Mouse (Mus musculus): ENCODE data around the gene Atp2a3. TPM values are rescaled to one million over a fixed set of nuclear protein-coding genes. Genes with fewer than 3 reads are reported as not detected.

The Atp2a3 gene
- total RNA-seq (2021): 10 to 100 TPM; 19.0 to 24.8 TPM
- long read RNA-seq, experiment 1, partial matches to known transcripts: 3 of 4 reads
- long read RNA-seq, experiment 1, other reads (novel, unspliced or antisense): 1 of 4 reads
- long read RNA-seq, experiment 2, partial matches to known transcripts: 4 of 9 reads
- long read RNA-seq, experiment 2, other reads (novel, unspliced or antisense): 5 of 9 reads

DNA sequence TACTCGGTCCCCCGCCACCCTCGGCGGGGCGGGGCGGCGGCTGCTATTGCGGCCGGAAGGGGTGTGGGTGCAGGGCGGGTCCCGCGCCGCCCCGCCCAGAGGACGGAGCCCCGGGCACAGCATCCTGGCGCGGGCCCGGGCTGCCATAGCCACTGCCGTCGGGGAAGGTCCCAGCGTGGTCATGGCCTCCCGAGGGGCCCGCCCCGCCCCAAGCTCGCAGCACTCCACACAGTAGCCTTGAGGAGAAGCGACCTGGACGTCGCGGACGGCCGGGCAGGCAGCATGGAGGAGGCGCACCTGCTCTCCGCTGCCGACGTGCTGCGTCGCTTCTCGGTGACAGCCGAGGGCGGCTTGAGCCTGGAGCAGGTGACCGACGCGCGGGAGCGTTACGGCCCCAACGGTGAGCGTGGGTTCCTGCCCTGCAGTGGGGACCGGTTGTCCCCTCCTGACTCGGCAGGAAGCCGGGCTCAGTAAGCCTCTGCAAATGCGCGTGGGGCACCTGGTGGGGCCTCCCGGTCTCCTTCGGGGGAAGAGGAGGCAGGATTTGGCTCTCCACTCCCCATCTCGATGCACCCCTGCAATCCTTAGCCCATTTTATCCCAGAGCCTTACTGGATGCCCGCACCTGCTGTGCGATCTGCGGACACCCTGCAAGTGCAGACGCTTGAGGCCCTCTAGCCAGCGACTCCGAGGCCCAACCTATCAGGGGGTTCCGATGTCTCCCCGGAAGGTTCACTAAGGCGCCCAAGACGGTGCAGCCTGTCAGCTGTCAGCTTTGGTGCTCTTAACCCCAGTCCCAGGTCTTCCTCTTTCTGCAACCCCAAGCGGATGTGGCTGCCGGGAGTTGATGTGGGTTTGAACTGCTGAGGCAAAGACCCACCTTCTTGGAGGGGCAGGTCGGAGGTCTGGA lies at the start of gene Atp2a3:
TSS of gene Atp2a3 (plus strand) at position 98 of the 909 bp plus-strand sequence.
- no peak for DNase-seq (ENCODE audit: low spot score in 2 of 2)

DNA sequence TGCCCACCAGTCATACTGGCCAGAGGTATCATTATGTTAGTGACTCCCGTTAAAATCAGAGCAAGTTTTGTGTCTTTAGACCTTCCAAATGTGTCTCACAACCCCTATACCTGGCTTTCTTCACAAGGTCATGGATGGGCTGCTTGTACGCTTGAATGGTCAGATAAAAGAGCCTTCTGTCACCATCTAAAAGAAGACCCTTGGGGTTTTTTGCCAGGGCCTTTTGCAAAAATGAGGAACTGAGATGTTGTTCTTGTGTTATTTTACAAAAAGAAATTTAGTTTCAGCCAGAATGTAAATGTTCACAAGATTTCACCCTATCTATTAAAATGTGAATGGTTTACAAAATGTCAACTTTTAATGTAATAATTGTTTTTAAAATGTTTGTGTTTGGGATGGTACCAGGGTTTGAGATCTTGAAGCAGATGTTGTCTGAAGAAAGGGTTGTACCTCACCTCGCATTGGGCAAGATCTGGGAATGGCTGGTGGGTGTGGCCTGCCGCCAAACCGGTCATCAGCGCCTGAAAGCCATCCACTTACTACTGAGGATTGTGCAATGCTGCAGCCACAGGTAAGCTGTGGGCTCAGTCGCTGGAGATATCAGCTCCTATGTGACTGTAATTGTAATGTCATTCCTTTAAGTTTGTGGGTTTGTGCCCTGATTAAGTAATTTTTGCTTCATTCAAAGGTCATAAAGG lies 43.5 kb upstream of the Atp2a3 start:
- DNase-seq (ENCODE audit: low spot score in 2 of 2): no peak

DNA sequence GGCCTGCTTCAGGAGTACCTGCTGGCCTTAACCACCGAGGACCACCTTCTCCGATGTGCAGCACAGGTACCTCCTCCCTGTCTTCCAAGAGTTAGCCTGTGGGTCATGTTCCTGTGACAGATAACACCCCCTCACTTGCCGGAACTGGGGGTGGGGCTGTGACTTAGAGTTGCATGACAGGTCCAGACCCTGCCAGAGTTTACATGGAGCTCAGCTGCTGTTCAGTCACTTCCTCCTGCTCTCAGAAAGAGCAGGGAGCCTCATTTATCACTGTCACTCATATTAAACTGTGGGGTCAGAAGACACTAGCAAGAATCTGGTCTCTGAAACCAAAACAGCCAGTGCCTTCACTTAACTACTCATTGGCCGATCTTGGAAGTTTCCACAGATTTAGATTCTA lies 37.9 kb upstream of the Atp2a3 start:
- no peak for DNase-seq (ENCODE audit: low spot score in 2 of 2)

DNA sequence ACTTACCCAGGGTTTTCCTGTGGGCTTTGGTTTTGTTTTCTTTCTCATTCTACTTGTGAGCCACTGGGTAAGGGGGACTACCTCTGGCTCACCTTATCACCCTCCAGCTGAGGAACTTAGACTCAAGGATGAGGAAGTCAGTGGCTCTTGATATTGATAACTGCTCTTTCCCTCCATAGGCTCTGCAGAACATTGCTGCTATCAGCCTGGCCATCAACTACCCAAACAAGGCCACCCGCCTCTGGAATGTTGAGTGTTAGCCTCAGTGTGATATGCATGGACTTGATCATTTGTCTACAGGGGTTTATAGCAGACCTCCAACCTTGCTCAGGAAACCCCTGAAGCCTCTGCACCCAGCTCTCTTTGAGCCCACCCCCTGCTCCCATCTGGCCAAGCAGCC lies 36.5 kb upstream of the Atp2a3 start:
- no peak for DNase-seq (ENCODE audit: low spot score in 2 of 2)

DNA sequence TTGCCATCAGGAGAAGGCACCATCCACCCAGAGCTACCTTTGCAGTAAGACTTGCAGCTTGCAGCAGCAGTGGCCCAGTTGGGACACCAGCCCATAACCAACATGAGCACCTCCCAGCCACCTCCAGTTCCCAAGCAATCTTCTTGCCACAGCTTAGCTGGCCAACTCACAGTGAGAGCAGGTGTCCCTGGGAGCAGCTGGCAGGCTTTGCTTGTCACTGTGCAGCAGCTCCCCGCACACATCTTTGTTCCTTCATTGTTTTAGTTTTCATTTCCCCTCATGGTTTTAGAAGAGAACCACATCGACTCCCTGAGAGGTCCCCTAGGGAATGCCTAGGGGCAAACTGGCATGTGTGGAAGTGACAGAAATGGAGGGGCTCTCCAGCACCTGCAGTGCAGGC lies 35.9 kb upstream of the Atp2a3 start:
- DNase-seq (ENCODE audit: low spot score in 2 of 2): no peak

DNA sequence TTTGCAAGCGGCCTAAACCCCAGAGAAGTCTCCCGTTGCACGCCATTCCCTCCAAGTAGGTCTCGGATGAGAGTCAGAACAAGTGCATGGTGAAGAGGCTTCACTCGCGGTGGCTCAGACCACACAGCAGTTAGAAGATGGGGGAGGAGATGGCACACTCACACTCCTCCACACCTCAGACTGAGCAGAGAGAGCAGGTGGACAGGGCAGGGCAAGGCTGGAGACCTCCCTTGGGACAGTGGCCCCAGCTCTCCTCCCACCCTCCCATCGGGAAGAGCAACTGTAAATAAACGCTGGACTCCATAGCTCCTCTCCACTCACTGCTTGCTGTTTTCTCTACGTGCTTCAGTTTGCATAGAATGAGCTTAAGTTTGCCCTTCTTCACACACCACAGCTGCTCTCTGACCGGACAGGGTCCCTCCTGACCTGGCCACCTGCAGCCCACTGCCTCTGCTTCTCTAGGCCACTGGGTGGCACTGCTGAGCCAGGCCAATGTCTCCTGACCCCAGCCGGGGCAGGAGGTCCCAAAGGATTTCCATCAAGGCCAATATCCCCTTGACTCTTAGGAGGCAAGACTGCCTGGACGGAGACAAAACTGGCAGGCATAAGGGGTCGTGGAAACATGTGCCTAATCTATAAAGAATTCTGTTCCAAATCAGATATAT lies 34.6 kb upstream of the Atp2a3 start:
- DNase-seq (ENCODE audit: low spot score in 2 of 2): peak in 1 of 2 experiments; percentile 58

DNA sequence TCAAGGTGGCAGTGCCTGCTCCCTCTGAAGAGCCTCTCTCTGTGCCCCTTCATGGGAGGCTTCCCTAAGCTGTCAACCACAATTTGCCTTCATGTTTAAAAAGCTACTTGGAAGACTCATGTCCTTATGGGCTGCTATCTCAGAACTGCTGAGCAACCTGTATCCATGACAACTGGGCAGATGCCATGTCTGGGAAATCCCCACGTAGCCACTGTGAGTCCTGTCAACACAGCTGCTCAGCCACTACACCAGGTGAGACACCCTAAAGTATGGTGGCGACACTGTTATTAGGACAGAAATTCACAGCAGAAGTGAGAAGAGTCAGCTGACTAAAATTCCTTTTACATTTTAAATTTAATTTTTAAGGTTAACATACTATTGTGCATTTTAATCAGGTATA lies 32.5 kb upstream of the Atp2a3 start:
- no peak for DNase-seq (ENCODE audit: low spot score in 2 of 2)

DNA sequence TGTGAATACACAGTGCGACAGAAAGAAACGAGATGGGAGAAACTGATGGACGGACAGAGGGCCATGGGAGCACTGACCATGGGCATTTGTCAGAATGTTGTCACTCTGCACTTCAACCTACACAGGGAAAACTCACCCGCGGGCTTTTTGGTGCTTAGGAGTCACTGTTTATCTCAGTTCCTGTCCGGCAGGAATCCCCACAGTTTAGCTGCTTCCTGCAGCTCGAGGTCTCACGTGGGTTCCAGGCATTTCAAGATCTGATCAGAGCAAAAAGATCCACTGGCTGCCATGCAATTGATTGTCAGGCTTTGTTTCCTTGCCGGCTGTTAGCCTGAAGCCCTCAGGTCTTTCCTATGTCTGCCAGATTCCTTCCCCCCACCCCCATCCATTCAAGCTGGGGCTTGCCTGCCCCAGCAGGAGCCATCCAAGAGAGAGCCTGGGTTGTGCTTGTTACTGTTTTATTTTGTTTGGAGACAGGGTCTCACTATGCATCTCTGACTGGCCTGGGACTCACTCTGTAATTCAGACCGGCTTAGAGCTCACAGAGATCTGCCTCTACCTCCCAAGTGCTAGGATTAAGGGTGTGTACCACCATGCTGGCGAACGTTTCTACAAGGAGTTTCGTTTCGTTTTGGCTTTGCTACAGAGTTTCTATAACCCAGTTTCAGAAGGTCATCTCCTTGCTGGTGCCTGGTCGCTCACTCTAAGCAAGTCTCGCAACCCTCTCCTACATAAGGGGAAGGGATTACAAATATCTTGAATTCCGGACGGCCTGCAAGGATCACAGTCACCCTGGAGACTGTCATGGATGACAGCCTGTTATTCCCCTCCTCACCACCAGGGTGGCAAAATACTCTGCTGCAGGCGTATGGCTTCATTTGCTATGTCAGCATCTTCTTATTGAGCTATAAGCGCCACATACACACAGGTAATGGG lies 20.5 kb upstream of the Atp2a3 start:
- peak in 1 of 2 experiments; percentile 42 for DNase-seq (ENCODE audit: low spot score in 2 of 2)

DNA sequence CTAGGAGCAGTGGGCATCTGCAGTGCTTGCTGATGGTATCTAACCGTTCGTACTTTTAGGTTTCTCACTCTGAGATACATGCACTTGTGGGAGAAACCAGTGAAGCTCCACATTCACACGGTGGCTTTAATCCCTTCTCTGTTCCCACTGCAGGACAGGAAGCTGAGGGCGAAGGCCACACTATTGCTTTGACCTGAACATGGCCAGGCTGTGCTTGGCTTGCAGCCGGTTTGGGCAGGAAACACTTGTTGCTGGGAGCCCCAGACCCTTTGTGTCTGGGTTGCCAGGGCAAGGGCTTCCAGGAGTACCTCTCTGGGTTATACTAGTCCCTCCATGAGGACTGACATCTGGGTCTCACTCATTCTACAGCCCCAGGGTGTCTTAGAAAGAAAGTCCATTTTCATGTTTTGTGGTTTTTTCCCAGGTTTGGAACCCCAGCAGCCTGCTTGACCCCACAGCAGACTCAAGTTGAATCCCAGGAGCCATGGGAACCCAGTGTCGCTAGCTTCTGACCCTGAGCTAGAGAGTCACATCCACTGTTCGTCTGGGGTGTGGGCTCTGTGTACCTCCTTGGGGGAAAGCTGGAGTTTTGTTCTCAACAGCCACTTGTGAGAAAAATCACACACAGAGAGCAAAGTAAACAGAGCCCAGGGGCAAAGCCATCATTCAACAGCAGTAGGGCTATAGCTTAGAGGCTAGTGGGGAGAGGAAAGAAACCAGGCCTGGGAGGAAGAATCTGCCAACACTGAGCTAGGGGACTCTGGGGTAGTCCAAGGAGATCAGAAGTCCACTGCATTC lies 15.8 kb upstream of the Atp2a3 start:
- no peak for DNase-seq (ENCODE audit: low spot score in 2 of 2)

DNA sequence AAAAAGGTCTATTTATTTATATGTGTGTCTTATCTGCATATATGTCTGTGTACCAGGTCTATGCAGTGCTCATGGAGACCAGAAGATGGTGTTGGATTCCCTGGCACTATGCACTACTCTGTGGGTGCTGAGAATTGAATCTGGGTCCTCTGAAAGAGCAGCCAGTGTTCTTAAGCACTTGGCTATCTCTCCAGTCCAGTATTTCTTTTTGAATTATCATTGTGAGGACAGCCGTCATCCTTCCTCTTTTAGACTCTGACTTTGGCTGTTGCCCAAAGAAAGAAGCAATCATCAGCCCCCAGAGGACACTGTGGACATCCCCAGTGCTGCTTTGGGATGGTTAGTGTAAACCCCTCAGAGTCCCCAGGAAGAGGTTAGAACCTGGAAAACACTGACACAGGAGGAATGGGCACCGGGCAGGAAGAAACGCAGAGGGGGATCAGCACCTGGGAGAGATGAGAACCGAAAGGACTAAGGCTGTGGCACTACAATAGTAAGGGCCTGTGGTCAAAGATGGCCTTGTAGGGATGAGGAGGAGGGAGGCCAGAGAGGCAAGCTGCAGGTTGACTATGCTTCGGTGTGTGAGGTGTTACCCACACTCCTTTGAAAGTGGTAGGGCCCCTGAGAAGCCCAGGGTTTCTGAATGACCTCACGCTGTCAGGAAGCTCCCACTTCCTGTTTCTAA lies 15.0 kb upstream of the Atp2a3 start:
- DNase-seq (ENCODE audit: low spot score in 2 of 2): no peak

DNA sequence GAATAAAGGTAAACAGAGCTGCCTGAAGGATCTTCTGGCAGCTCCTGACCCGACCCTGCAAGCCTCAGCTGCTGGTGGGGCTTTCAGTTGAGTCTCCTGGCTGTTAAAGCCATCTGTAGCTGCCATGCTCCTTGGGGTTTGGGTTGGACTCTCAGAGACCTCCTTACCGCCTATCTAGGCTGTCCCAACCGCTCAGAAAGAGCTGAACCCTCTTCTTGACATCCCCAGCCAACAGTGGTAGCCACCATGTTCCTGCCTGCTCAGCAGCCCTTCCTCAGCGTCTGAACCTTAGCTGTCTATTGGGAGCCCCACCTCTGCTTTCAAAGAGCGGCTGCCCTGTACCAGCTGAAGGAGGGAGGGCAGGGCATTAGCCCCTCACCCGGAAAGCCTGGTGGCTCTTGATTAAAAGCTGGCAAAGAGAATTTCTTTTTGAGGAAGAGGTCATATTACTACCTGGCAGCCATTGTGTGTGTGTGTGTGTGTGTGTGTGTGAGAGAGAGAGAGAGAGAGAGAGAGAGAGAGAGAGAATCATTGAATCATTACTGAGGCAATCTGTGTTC lies 14.3 kb upstream of the Atp2a3 start:
- DNase-seq (ENCODE audit: low spot score in 2 of 2): no peak

DNA sequence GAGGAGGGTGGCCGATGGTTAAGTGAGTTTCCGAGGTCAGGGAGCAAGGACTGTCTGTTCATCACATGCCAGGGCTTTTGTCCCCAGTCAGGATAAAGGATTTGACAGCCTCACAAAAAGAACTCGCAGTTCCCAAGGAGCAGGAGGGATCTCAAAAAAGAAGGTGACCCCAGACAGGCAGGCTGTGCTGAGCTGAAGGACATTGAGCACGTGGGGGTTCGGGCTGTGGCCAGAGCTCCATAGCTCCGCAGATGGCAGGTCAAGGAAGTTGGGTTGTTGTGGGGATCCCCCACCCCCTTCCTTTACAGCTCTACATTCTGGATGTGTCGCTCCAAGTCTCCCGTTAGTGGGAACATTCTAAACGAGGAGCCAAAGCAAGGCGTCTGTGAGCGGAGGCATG lies 13.1 kb upstream of the Atp2a3 start:
- DNase-seq (ENCODE audit: low spot score in 2 of 2): no peak

DNA sequence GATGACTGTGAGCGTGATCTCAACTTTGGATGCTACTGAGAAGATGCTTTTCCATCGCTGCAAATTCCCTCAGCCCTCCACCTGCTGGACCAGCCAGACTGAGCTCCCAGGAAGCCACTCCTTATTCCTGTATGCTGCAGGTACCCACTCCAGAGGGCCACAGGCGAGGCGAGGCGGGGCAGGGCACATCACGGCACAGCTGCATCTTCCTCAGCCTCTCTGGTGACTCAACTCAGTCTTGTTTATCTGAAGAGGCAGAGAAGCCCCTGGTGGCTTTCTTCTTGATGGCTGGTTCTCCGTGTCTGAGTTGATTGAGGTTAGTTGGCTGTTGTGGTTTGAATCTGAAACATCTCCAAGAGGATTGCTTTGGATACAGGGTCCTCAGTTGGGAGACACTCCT lies 12.7 kb upstream of the Atp2a3 start:
- no peak for DNase-seq (ENCODE audit: low spot score in 2 of 2)

DNA sequence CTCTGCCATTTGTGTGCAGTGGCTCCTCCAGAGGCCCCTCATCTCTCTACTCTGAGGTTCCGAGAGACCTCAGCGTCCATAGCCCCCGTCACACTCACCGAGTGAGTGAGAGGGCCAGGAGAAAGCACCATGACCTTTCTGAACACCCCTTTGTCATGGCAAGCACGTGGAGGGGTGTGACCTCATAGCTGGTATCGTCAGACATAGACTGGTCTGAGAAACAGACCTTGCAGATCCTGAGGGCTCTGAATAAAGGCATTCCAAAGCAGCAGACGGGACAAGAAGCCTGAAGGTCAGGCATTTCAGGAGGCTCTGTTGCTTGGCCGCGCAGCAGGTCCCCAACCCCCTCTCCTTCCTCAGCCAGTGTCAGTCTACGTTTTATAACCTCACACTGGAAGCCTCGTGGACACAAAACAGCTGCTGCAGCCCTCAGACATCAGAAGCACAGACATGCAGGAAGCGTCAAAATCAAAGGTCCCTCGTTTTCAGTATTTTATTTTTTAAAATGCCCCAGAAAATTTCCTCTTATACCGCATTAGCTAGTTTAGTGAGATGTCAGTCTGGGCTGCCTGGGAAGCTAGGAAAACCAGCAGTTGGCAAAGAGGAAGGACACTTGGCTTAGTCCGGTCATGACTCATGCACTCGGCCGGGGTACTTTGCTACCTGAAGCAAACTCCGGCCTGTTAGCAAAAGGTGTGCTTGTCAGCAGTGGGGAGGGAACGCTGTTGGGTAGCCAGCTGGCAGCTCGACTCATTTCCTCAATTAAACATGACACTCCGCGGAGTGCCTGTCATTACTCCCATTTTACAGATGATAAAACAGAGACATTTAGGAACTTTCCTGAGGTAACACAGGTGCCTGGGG lies 9.6 kb upstream of the Atp2a3 start:
- no peak for DNase-seq (ENCODE audit: low spot score in 2 of 2)

DNA sequence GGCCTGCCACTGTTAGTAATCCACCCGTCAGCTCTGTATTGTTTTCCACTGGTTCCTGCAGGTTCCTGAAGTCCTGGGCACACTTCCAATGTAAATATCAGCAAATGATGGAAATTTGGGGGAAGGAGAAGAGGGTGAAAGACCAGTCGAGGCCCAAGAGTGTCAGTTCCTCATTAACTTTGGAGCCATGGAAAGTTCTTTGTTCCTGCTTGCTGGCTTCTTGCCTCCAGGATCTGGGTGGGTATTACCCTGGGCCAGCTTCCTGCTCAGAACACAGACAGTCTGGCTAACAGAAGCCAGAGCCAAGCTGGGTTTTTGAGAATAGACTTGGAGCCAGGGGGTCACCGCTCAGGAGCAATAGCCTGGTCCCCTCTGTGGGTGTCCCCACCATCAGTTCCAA lies 8.7 kb upstream of the Atp2a3 start:
- DNase-seq (ENCODE audit: low spot score in 2 of 2): no peak

DNA sequence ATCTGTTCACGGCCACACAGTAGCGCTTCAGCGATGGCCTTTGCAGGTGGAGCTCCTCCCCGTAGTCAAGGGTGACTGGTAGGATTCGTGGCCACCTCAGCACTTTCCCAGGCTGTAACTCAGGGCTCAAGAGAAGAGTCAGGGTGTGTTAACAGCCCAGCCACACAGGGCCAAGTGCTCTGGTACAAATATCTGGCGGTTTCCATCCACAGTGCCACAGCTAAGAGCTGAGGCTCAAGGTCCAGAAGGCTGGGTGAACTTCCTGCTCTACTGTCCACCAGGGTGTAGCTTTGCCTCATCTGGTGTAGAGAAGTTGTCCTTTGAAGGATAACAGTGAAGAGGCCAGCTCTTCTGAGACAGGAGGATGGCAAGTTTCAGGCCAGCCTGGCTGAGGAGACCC lies 8.3 kb upstream of the Atp2a3 start:
- no peak for DNase-seq (ENCODE audit: low spot score in 2 of 2)

DNA sequence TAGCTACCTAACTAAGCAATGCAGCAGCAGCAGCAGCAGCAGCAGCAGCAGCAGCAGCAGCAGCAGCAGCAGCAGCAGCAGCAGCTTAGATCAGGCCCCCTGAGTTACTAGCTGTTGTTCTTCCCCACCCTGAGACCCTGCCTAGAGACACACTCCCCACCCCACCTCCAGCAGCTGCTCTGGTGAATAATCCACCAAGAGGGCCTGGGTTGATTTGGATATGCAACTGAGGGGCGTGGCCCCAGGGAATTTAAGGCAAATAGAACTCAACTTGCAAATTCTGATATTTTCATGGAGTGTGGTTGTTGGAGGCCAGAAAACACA lies 7.9 kb upstream of the Atp2a3 start:
- no peak for DNase-seq (ENCODE audit: low spot score in 2 of 2)
